Mouse (Mus musculus) spleen, adult 12 weeks (tissue): ENCODE data around the gene Dpy30.

Experiments used
- DNase-seq: peaks from one replicate; pipeline ENCODE4 v3.0.0; 2022; ENCODE audit warnings: low spot score

The Dpy30 gene

GRCm38 (mm10) chr17:74294426-74295025 is 29.2 kb downstream of the Dpy30 start:
- DNase-seq: peak; percentile 73

GRCm38 (mm10) chr17:74293687-74294425 is 29.9 kb downstream of the Dpy30 start:
- DNase-seq: no peak

GRCm38 (mm10) chr17:74291640-74292361 is 31.9 kb downstream of the Dpy30 start:
- DNase-seq: no peak

GRCm38 (mm10) chr17:74290869-74291268 is 32.9 kb downstream of the Dpy30 start:
- DNase-seq: no peak

- DNase-seq: no peak
These were observed 33.5 kb downstream of the Dpy30 start for GRCm38 (mm10) chr17:74290198-74290597.

GRCm38 (mm10) chr17:74288626-74289025 is 35.1 kb downstream of the Dpy30 start:
- no peak for DNase-seq

GRCm38 (mm10) chr17:74286140-74286730 is 37.5 kb downstream of the Dpy30 start:
- DNase-seq: no peak

- no peak for DNase-seq
These were observed 38.0 kb downstream of the Dpy30 start for GRCm38 (mm10) chr17:74285730-74286129.

- no peak for DNase-seq
These were observed 39.2 kb downstream of the Dpy30 start for GRCm38 (mm10) chr17:74284397-74285115.

- no peak for DNase-seq
These were observed 41.7 kb downstream of the Dpy30 start for GRCm38 (mm10) chr17:74282024-74282423.

- DNase-seq: no peak
These were observed 44.5 kb downstream of the Dpy30 start for GRCm38 (mm10) chr17:74278966-74279869.

GRCm38 (mm10) chr17:74274471-74274870 is 49.3 kb downstream of the Dpy30 start:
- no peak for DNase-seq

- DNase-seq: no peak
These were observed 51.0 kb downstream of the Dpy30 start for GRCm38 (mm10) chr17:74272683-74273205.

- DNase-seq: no peak
These were observed 52.0 kb downstream of the Dpy30 start for GRCm38 (mm10) chr17:74271541-74272268.

- no peak for DNase-seq
These were observed 53.5 kb downstream of the Dpy30 start for GRCm38 (mm10) chr17:74270205-74270604.

- DNase-seq: peak; percentile 53
These were observed 56.1 kb downstream of the Dpy30 start for GRCm38 (mm10) chr17:74267415-74268180.

- no peak for DNase-seq
These were observed 58.1 kb downstream of the Dpy30 start for GRCm38 (mm10) chr17:74265636-74266035.

GRCm38 (mm10) chr17:74265156-74265505 is 58.6 kb downstream of the Dpy30 start:
- no peak for DNase-seq
